Mouse (Mus musculus): ENCODE results near the gene 4930524B15Rik.
"Not testable (repeated sequence)": the region's sequence is repeated elsewhere in the genome, so short reads cannot be mapped to it uniquely, and the experiment has no call there.

The 4930524B15Rik gene

DNA sequence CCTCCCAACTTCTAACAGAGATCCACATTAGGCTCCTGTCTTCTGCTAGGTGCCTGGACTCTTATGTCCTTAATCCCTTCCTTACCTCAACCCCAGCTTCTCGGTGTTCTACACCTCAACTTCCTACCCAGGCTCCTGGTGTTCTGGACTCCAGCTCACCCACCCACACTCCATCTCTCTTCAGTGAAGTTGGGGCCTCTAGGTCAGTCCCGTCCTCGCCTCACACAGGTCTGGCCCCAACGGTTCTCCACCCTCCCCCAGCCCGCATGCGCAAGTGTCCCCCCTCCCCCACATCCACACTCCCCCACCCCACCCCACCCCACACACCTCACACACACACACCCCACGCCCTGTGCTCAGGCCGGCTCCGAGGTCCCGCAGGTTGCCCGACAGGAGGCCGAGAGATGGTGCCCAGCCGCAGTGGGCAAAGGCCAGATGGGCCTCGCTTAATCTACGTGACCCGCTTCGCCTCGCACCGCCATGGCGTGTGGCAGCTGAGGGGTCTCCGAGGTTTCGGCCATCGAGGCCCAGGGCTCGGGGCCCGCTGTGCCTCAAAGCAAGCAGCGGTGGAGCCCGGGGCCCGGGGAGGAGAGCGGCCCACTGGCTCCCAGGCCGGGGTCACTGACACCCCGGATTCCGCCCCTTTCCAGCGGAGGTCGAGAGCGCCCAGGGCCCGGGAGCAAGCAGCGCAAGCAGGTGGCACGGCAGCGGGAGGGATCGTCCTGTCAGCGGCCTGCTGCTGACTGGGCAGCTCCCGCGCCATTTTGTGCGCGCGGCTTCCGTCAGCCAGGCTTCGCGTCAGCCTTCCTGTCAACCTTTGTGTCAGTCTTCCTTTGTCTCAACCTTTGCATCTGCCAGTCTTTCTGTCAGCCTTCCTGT lies at the start of gene 4930524B15Rik:
4930524B15Rik (plus strand) TSS at position 337 of the 879 bp plus-strand sequence.
- peak; percentile 80 for DNase-seq (ENCODE audit: low spot score)

DNA sequence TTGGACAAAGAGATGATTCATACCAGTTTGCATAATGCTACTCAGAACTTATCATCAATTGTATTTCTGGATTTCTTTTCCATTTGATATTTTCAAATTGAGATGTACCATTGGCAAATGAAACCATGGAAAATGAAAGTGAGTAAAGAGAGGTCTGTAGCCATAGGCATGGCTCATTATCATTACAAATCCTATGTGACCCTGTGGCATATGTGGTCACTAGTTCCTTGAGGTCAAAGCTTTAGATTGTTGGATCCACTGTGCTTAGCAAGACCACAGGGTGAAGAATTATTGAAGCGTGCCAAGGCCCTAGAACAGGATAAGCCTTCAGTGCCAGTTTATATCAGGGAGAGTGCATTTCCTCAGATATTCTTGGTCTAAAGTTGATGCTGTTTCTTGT lies 47.6 kb upstream of the 4930524B15Rik start:
- DNase-seq (ENCODE audit: low spot score): no peak

DNA sequence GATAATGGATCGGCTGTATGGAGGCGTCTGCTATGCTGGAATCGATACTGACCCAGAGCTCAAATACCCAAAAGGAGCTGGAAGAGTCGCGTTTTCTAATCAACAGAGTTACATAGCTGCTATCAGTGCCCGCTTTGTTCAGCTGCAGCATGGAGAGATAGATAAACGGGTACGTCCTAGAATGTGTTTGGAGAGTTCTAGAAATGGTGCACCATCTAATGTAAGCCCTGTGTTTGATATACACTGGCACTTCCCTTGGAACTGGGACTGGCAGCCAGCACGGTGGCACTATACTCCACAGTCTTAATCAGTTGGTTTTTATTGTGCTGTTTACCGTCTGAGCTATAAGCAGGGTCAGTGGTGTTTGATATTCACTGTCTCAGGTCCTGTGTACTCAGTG lies 35.3 kb upstream of the 4930524B15Rik start:
- no peak for DNase-seq (ENCODE audit: low spot score)

DNA sequence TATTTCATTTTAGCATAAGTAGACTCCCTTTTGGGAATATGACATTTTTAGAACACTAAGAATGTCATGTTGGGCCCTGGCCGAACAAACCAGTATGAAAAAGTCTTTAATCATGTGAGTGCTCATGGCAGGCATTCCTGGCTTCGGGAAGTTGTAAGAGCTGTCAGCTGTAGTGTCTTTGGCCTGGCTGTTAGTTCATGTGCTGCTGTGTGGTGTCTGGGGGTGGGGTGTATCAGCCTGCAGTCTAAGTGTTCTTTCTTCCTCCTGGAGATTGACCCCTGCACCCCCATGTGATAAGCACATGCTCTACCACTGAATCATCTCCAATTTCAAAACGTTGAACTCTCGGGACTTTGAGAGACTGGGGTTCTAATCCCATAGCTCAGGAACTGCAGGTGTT lies 29.7 kb upstream of the 4930524B15Rik start:
- DNase-seq (ENCODE audit: low spot score): no peak

DNA sequence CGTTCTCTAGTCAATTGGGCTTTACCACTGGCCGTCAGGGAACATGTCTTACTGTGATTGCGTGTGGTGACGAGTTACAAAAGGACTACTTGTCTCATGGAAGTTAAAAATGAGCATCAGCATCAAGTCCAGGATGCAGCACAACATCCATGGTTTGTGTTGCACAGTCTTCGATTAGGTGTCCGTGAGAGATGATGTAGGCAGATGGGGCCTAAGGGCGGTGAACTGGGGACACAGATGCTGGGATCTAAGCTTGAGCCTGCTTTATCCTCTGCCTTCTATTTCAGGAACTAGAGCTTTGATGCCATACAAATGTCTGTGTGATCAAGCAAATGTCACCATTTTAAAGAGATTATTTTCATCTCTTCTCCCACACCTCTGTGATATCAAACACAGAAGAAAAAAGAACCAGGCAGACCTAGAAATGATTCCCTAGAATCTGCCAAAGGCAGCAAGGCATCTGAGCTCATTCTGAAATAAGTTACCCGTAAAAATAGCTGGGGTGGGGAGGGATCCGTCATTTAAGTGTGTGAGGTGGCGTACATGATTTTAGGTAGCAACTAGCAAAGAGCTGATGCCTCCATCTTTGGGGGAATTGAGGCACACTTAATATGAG lies 28.4 kb upstream of the 4930524B15Rik start:
- DNase-seq (ENCODE audit: low spot score): no peak

DNA sequence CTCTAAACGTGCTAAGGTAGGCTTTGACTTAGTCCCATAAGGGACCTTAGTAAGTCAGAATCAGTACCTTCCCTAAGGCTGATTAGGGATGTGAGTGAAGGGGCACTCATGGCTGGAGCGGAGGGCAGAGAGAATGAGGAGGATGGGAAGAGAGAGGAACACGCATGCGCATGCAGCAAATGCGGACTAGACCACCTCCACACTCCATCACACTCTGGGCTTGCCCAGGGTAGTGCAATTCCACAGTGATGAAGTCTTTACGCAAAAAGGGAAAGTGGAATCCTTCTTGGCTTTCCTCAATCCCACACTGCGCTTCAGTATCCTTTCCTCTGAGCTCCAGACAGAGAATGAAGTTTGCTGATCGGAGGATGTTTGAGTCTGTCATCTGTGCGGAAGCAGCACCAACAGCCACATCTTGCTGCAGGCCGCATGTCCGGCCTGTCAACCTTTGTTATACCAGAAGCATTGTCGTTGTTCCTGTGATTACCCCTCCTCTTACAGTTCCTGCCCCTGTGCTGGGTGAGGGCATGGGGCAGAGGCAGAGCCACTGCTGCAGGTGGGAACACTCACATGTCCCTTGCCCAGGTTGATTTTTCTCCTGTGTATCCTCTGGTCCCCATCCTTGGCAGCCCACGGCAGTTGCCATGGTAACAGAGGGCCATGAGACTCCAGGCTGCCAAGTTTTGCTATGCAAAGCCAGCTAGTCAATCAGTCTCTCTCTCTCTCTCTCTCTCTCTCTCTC lies 24.3 kb upstream of the 4930524B15Rik start:
- no peak for DNase-seq (ENCODE audit: low spot score)

DNA sequence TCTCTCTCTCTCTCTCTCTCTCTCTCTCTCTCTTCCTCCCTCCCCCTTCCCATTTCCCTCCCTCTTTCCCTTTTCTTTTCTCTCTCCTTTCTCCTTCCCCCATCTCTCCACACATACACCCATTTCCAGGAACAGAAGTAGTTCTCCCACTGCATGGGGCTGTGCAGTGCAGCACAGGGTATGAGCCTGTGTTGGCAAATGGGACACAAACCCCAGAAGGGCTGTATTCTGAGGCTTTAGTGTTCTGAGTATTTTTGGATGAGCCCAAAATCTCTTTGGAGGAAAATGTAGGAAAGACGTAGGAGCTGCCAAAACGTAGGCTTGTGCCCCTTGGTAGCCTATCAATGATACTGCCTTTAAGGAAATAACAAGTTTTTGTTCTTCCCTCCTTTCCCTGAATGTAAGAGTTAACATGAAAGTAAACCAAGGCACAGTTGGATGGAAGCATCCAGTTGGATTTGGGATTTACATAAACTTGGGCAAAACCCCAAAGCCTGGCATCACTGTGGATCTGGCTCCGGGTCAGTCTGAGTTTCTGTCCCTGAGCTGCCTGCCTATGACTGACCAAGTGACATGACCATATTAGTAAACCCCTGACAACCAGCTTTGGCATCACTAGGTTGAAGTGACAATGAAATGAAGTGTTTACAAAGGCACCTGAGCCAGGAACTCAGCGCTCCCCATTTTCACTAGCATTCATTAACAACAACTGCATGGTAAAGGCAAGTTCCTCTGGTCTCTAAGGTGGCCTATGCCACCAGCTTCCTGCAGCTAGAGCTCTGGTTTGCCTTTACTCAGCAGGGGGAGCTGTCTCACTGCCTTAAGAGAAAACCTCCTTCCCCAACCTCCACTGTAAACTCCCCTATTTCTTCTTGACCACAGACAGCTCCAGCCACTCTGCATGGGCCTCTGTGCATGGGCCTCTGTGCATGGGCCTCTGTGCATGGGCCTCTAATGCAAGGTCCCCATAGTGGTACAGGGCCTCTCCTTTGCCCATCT lies 23.5 kb upstream of the 4930524B15Rik start:
- DNase-seq (ENCODE audit: low spot score): no peak

DNA sequence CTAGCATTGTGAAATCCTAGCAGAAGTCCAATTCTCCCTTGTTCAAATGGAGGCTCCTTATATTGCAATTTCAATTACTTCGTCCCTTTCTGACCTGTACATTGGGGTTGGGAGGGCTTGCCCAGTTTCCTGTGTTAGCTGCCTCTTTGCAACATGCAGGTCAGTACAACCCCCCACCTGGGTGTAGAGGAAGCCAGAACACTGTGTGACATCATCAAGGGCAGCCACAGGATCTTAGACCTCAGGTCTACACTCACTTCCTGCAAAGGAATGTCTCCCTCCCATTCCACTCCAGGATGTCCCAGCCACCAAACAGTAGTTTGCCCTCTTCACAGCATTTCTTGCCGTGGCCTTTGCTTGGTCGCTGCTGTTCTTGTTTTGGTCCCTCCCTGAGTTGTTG lies 19.9 kb upstream of the 4930524B15Rik start:
- DNase-seq (ENCODE audit: low spot score): no peak

DNA sequence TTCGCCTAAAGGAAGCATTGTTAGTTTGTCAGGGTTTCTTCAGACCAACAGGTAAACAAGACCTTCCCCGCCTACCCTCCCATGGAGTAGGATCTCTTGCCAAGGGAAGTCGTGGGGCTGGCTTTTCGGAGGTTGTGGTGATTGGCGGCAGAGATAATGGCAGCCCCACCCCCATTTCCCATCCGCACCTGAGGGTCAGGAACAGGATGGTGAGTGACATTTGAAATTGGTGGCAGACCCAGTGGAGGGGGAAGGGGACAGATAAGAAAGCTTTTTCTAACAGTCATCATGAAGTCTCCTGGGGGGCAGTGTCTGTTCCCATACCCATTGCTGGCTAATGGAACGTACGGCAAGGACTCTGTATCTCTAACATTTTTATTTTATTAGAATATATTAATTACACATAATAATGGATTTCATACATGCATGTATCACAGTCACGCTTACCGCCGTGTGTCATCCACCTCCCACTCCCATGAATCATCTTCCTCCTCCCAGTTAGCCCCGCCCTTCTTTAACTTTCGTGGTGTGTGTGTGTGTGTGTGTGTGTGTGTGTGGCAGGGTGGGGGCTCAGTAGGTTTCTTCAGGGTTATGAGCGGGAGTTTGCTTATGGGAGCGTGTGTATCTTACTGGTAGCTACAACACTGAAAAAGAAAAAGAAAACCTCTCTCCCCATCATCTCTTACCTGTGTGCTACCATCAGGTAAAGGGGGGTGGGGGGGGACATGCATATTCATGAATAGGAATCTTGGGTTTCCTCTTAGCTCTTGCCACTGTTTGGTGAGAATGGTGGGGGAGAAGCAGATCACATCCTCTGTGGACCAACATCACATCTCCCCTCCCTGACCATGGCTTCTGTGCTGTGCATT lies 16.7 kb upstream of the 4930524B15Rik start:
- no peak for DNase-seq (ENCODE audit: low spot score)

DNA sequence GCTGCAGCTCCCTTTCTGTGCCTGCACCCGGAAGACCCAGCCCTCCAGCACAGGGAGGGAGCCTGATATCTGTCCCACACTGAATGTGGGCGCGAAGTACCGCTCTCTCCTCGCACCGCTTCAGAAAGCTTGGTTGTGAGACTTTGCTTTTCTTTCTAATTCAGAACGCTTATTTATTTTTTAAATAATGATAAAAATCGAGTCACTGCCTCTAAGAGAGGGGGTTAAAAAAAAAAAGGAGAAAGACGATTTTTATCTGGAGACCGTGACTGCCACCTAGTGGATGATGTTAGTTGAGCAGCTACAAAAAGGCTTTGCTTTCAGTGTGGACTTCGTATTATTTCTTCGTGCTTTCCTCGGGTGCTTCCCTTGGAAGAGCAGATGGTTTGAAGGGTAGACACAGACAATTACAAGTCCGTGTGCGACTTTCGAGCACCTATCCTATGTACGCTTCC lies 16.0 kb upstream of the 4930524B15Rik start:
- DNase-seq (ENCODE audit: low spot score): peak; percentile 19

DNA sequence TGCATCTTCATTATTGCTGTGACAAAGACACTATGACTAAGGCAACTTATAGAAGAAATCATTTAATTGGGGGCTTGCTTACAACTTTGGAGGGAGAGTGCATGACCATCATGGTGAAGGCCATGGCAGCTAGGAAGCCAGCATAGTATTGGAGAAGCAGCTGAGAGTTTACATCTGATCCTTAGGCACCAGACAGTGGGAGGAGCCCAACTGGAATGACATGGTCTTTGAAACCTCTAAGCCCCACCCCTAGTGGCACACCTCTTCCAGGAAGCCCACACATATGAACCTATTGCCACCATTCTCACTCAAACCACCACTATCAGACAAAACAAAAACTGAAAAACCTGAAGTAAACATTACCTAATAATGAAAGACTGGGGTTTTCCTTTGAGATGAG lies 5.3 kb upstream of the 4930524B15Rik start:
- DNase-seq (ENCODE audit: low spot score): no peak

DNA sequence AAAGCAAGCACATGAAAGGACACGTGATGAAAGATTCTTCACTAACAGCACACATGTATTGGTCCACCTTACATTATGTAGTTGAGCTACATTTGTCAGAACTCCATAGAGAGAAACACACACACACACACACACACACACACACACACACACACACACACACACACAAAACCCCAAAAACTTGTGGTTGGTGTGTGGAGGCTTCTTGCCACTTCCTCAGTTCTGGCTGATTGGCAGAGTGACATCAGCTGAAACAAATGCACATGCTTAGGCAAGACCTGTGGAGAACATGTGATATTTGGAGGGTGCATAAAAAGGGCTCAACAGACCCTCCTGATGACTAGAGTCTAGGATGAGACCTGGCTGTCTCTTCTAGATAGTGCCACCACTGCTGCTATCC lies 1.4 kb upstream of the 4930524B15Rik start:
- no peak for DNase-seq (ENCODE audit: low spot score)

DNA sequence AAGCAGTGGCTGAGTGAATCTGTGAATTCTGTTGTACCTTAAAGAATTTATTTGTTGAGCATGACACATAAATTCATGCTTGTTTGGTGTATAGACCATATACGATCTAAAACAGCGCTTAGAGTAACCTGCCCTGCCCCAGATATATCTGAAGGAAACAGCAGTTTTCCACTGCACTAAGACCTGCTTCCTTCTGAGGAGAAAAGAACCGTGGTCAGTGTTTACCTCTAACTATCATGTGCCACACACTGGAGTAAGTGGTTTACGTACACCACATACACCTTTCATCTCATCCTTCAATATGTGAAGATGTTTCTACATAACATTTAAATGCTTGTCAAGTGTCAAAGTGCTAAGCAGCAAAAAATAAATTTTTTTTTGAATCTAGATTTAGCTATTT lies 8.7 kb downstream of the 4930524B15Rik start:
- no peak for DNase-seq (ENCODE audit: low spot score)

DNA sequence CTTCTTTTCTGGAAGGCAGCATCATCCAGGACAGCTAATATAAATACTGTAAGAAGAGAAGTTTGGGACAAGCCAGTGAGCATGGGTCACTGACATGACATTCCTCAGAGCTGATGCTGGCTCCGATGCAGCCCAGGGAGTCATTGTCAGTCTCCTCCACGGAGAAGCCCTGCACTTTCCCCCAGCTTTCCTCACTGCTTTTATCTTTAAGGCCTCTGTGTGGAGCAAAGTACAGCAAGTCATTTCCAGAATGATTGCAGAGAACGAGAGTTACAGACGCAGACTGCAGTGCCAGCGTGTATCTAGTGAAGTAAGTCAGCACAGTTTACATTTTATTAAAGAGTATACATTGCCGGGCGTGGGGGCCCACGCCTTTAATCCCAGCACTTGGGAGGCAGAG lies 9.4 kb downstream of the 4930524B15Rik start:
- no peak for DNase-seq (ENCODE audit: low spot score)

DNA sequence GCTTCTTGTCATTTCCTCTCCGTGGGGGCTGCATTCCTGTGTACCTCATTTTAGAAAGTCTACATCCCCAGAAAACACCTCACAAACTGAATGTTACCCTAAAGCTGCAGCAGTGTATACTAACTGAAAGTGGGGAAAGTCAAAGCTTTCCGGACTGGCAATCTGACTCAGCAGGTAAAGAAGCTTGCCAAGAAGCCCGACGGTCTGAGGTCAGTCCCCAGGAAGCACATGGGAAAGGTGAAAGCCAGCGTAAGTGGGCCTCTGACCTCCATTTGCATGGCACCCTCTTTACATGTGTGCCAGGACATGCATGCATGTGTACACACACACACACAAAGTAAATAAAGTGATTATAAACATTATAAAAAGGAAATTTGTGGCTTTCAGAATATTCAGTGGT lies 10.3 kb downstream of the 4930524B15Rik start:
- DNase-seq (ENCODE audit: low spot score): no peak

DNA sequence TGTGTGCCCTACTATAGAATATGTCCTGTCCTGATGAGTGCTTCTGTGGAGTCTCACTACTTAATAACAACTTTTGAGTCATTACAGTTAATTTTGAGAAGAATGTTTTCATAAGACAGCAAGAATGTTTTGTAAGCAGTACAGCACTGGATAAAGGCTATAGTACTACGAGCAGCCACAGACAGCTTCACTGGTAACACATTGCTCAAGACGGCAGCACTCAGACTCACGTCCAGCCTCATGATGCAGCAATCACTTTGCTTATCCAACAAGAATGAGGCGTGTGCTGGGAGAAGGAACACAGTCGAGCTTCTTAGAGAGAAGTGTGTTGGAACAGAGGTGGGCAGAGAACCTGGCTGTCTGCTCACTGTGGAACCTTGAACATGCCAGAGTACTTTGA lies 10.7 kb downstream of the 4930524B15Rik start:
- no peak for DNase-seq (ENCODE audit: low spot score)

DNA sequence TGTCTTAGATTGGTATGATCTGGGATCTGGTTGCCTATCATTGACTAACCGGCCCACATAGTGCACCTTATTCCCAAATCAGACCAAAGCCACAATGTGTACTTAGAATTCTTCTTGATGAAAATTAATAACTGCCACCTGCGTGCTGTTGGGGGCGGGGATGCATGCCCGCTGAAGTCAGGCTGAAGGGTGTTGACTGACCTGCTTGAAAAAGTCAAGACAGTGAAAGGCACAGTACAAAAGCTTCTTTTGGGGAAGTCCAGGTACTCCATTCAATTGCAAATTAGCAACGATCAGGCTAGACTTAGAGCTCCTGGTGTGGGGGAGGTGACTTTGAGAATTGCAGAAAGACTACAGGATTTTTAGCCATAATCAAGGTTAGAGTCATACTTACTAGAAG lies 14.7 kb downstream of the 4930524B15Rik start:
- not testable (repeated sequence) for DNase-seq (ENCODE audit: low spot score)

DNA sequence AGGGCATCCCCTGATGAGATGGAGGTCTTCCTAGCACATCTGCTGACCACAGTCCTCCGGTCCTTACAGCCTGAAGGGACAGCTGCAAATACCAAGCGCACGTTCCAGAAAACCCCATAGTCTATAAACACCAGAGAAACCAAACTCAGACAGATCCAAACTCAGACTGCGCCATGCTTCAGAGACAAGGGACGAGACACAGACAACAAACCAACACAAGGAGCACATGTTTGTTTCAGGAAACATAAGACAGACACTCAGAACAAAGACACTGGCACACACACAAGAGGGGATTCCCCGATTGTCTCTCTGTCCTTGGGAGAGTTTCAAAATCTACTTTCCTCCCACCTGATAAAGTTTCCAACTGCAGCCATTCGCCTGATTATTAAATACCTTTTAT lies 16.4 kb downstream of the 4930524B15Rik start:
- DNase-seq (ENCODE audit: low spot score): no peak

DNA sequence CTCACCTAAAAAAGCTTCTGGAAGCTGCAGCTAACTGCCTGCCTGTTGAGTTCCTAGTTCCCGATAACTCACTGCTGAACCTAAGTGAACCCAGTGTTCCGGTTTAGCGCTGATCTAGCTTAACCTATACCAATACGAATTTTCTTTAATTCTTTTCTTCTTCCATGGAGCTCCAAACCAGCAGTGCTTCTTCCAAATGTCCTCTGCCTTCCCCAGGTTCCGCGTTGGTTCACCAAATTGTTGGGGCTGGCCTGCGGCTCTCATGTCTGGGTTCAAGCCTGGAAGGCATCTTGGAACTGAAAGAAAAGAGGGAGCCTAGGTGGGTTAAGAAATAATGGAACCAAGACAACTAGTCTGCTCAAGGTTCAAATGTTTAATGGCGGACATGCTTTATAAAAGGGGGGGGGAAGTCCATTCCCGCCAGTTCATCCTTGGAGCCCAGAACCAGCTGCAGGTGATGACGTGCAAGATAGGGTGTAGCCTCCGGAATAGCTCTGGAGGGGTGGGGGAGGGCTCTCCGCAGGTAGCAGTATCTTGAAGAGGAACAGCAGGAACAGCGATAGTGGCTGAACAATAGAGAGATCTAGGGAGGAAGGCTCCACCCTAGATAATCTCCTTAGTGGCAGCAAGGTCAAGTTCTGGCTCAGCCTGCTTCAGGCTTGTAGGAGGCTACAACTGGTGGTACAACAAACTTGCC lies 17.0 kb downstream of the 4930524B15Rik start:
- not testable (repeated sequence) for DNase-seq (ENCODE audit: low spot score)

DNA sequence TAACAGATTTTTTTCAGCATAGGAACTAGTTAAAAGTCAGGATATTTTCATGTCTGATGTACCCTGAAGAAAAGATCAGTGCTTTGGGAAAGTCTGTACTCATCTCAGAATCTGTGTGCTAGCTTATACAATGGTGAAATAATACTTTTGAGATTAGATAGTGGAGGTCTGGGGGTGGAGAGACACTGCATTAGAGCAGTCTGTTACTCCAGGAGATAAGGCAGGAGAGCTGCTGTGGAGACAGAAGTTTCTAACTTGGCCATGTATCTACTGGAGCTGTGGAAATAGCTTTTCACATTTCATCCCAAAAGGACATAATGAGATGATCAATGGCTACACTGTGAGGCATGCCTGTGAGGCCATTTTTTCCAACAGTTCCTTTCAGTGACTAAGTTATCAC lies 17.9 kb downstream of the 4930524B15Rik start:
- DNase-seq (ENCODE audit: low spot score): no peak

Data from testis, postnatal 14 days (tissue).